Mouse (Mus musculus) Muller cell, postnatal 12 days (primary cell): ENCODE results near the gene Tango6.
A peak's percentile ranks its signal among the peaks of the same experiment; 100 is the strongest.
"Not testable (repeated sequence)": the region's sequence is repeated elsewhere in the genome, so short reads cannot be mapped to it uniquely, and the experiment has no call there.

Experiments used
- DNase-seq: peaks from one replicate; pipeline ENCODE4 v3.0.0-alpha.2; 2015; ENCODE audit errors: inconsistent ontology term

The Tango6 gene

GRCm38 (mm10) chr8:106761317-106761716 is 78.4 kb downstream of the Tango6 start:
- no peak for DNase-seq

DNA sequence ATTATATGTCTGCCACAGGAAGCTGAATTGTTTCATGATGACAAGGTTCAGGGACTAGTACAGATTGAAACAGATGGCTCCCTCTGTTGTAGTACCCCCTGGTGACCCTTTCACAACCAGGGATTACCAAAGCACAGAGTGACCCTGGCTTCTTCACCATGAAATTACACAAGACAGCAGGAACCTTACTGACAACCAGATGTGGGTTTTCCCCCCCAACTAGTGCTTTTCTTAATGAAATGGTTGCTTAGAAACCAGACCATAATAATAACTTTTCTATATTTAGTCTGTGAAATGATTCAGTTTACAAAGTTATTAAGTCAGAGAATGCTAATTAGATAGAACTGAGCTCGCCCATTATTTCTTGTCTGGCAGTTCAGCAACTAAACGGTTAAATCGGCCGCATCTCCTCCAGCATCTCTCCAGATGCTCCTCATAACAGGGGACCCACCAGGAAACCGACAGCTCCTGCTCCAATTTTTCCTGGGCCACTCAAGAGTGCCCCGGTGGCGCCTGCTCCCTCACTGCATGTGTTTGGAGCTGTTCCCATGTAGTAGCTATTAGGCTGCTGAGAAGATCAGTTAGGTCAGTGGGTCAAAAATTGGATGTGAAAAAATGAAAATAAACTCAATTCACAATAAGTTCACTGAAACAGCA is 79.1 kb downstream of the Tango6 start:
- DNase-seq: no peak

- no peak for DNase-seq
Observed at GRCm38 (mm10) chr8:106764529-106764928, 81.7 kb downstream of the Tango6 start.

GRCm38 (mm10) chr8:106765570-106765969 is 82.7 kb downstream of the Tango6 start:
- DNase-seq: no peak

DNA sequence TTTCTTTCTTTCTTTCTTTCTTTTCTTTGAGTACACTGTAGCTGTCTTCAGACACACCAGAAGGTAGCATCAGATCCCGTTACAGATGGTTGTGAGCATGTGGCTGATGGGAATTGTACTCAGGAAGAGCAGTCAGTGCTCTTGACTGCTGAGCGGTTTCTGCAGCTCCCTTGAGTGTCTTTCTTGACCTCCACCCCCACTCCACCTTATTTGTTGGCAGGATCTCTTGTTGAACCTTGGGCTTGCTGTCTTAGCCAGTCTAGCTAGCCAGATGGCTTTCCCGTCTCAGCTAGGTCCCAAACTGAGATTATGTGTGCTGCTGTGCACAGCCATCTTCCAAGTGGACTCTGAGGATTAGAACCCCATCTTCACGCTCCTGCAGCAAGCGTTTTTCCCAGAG is 83.9 kb downstream of the Tango6 start:
- DNase-seq: no peak

GRCm38 (mm10) chr8:106769147-106769805 is 86.4 kb downstream of the Tango6 start:
- no peak for DNase-seq

DNA sequence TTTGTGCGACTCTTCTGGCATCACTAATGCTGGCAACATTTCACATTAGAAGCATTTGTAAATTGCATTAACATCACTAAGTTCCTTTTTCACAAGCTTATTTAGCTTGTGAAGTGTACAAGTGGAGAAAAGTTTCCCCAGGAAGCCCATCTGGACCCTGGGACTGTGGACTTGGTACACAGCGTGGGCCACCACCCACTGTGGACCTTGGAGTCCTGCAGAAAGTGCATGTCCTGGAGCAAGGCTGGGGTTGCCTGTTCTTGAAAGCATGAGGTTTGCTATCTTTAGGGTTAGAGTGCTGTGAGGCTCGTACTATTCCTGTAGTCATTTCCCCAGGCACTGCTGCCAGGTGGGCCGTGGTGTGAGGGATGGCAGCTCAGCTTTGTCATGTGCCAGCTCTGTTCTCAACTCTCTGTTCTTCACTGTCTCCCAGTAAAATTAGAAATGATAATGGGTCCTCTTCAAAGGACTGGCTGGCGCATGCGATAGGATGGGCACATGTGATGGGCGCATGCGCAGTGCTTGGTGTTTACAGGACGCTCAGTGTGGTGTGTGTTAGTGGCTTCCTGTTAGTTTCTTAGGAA is 87.8 kb downstream of the Tango6 start:
- no peak for DNase-seq

- DNase-seq: no peak
Observed at GRCm38 (mm10) chr8:106772094-106772493, 89.2 kb downstream of the Tango6 start.

DNA sequence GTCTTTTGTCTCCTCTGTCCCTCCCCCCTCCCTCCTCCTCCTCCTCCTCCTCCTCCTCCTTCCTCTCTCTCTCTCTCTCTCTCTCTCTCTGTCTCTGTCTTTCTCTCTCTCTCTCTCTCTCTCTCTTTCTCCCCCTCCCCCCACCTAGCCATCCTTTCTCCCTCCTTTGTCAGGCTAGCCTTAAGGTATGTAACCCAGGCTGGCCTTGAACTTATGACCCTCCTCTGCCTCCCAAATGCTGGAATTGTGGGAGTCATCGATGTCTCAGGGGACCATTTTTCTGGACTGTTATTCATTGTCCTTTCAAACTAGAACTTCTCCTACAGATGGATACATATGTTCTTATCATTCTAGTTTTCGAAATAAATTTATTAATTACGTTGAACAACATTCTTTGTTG is 89.6 kb downstream of the Tango6 start:
- no peak for DNase-seq

DNA sequence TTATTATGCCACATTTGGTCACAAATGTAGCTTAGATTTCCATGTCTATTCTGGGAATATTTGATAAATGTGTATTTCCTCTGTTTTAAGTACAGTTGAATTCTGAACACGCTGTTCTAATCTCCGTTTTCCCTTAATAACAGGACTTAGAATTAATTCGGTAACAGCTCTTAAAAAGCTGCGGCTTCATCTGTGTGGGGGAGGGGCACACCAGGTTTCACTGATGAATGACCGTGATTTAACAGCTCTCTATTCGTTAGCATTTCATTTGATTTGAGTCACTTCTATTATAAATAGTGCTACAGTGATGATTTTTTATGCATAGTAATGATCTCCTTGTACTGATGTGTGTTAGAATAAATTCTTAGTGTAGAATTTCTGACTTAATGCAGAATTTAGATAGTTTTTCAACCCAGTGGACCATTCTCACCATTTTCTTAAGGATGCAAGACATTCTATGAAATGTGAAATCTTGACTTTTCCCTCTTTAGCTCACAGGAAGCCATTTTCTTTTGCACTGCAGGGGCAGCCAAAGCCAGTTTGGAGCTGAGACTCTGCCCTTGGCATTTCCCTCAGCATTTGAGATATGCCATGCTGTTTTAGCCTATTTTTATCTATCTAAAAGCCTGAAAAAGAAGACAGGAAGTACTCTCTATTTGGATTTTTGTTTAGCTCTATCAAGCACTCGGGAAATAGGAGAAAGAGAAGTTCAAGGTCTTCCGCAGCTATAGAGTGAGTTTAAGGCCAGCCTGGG is 91.9 kb downstream of the Tango6 start:
- DNase-seq: no peak

DNA sequence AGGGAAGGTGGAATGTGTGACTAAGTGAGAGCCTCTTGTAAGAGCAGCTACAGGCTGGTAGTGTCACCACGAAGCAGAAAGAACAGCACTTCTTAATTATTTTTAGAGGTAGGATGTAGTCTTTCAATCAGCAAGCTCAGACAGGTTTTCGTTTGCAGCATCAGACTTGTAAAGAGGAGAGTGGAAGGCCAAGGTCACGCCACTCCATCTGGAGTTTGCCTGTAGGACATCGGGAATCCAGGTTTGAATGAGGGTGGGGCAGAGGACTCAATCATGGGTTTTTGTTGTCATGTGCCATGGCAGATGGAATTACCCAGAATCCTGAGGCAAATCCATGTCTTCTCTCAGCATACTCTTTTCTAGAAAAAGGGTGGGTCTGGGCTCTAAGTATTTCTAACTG is 106.8 kb downstream of the Tango6 start:
- DNase-seq: no peak

DNA sequence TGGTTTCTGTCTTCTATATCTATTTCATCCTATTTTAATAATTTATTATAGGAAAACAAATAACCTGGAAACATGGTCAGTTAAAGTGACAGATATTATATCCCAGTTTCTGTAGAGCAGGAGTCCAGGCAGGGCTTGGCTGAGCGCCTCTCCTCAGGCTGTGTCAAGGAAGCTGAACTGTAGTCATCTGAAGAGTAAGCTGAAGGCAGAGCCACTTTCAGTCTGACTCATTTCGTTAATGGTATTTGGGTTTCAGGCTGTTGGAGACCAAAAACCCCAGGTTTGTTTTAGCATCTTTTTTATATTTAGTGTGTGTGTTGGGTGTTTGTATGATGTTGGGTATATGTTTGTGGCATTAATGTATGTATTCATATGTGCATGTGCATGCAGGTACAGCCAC is 112.0 kb downstream of the Tango6 start:
- no peak for DNase-seq

- DNase-seq: peak; percentile 62
Observed at GRCm38 (mm10) chr8:106799821-106800220, 117.0 kb downstream of the Tango6 start.

GRCm38 (mm10) chr8:106801261-106801660 is 118.4 kb downstream of the Tango6 start:
- no peak for DNase-seq

DNA sequence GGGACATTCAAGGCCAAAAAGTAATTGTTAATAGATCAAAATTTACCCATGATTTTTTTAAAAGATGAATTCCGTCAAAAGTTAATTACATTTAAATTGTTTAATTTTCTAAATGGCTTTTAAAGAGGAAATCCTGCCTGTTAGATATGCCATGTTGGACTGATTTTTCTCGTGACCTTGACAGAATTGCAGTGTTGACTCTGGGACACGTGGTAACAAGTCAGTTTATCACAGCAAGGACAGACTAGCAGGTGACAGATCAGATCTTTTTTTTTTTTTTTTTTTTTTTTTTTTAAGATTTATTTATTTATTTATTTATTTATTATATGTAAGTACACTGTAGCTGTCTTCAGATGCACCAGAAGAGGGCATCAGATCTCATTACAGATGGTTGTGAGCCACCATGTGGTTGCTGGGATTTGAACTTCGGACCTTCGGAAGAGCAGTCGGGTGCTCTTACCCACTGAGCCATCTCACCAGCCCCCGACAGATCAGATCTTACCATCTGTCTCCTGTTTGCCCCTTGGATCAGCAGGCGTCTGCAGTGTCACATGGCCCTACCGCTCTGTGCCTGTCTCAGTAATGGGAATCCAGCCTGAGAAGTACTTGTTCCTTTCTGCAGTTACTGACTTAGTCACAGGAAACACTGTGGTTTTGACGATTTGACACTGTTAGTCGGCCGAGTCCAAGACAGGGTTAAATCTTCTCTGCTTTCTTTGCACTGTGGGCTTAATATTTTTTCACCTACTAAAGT is 119.7 kb downstream of the Tango6 start:
- DNase-seq: not testable (repeated sequence)

GRCm38 (mm10) chr8:106805859-106806258 is 123.0 kb downstream of the Tango6 start:
- DNase-seq: no peak

DNA sequence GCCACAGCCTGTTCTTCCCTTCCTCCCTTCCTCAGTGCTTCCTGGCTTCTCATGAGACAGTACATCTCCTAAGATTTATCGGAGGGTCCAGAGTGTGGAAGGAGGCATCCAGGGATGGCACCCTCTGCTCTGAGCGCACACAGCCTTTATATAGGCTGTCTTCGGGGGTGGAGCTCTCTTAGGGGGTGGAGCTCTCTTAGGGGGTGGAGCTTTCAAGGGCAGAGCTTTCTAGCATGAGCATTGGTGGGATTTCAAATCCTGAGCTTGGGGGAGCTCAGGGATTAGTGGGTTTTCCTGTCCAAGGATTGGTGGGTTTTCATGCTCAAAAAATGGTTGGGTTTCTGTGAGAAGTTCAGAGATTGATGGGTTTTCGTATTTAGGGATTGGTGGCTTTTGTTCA is 124.6 kb downstream of the Tango6 start:
- no peak for DNase-seq

DNA sequence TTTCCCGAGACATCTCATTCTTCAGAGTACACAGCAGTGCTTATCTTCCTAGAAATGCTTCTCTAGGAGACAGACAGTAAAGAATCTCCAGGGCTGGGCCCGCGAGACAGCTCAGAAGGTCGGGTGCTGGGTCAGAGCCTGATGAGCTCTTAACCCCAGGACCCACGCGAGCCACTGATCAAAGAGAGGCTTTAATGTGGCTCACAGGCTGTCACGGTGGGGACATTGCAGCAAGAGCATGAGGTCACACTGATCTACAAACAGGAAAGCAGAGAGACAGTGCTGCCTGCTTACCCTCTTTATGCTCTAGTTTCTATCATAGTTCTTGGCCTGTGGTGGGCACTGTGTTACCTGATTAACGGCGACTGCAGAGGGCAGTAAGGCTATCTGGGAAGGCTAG is 126.9 kb downstream of the Tango6 start:
- DNase-seq: no peak

DNA sequence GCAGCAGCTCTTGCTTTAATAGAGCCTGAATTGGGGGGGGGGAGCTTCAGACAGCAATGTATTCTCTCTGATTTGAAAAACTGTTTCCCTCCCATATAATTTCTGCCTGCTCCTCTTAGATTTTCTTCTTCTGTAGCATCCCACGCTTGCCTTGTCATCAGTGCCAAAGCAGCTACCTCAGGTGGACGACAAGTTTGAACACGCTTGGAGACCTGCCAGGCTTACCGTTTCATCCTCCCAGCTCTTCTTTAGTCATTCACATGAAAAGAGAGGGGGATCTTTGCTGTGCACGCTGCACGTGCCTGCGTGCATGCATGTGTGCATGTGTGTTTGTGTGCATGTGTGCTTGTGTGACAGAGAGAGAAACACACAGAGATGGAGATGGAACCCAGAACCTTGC is 127.5 kb downstream of the Tango6 start:
- no peak for DNase-seq

GRCm38 (mm10) chr8:106812560-106812959 is 129.7 kb downstream of the Tango6 start:
- DNase-seq: no peak

GRCm38 (mm10) chr8:106816431-106817170 is 133.7 kb downstream of the Tango6 start:
- peak; percentile 55 for DNase-seq
